Mouse (Mus musculus): Measurements from ENCODE around the gene 4933415A04Rik. TPM values are rescaled to one million over a fixed set of nuclear protein-coding genes. Genes with fewer than 3 reads are reported as not detected.

4933415A04Rik gene
- polyA plus RNA-seq, 1 experiment from 2014 or later: 2.9 TPM

DNA sequence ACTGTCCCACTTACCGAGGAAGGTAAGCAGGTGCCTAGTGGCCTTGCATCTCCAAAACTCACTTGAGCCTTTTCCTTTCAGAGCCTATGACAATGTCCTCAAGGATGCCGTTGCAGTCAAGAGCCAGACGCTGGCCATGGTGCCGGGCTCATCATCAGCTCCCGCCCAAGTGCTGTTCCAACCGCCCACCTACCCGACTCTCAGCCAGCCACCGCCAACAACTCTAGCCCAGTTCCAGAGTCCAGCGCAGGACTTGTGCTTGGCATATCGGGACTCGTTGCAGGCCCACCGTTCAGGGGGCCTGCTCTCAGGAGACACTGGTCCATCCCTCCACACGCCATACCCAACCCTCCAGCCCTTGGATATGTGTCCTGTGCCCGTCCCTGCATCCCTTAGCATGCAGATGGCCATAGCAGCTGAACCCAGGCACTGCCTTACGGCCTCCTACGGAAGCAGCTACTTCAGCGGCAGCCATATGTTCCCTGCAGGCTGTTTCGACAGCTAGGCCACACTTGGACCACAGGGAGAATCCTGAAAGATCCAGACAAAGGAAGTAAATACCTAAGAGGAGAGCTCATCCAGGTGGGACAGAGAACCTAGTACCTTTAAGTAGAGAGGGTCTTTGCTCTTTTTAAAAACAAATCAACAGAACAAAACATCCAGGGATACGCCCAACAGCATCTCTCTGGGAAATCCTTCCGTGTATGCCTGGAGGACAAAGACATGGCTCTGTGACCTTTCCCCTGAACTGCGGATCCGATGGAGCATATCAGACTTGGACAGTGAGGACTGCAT lies 1.4 kb upstream of the 4933415A04Rik start:
- no peak for DNase-seq (ENCODE audit: low spot score)
- Histone ChIP-seq H3K4me2 (replicated peaks; ENCODE audit: low read depth, low read length) (no peak overlapping the region), H3K4me1 (ENCODE audit: insufficient read depth, low read depth, low read length) (no peaks in the 10 kb centered on the region), H3K27ac (ENCODE audit: low read length) (no peak overlapping the region), H3K9me3 (ENCODE audit: low read length) (no peaks in the 10 kb centered on the region), H3K27me3 (replicated peaks; ENCODE audit: insufficient read depth, low read length) (no peaks in the 10 kb centered on the region), H3K9ac (replicated peaks; ENCODE audit: low read depth) (no peak overlapping the region), H3K4me3 (ENCODE audit: low read depth, low read length) (no peak overlapping the region), H3K36me3 (ENCODE audit: insufficient read depth, low read length) (no peaks in the 10 kb centered on the region)
- 92% methylated on average over 22 of the region's 22 CpGs for WGBS
- ATAC-seq: no peak
- TF ChIP-seq EP300 (IDR thresholded peaks at IDR 0.05) (no peak), CTCF (IDR thresholded peaks at IDR 0.05) (no peak)

DNA sequence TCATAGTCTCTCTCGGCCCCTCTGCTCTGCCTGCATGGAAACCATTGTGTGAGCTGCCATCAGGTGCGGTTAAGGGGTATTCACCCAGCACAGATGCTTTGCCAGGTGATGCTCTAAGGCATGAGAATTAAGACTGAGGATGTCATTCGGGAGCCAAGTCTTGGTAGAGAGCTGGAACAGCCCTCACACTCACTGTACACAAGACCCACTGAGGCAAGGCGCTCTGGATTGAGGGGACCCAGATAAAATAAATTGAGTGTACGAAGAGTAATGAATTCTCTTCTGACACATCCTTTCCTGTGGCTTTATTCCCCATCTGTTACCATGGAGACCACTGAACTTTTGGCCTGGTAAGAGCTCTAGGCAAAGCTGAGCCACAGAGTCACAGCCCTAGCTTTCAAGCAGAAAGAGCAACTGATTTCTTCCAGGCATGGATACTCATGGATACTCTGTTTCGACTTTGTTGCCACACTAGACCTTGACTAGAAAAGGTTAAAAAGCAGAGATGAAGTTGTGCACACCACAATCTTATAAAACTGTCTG lies 2.8 kb downstream of the 4933415A04Rik start:
- DNase-seq (ENCODE audit: low spot score) (no peak), ATAC-seq (no peak)
- Histone ChIP-seq H3K9ac (replicated peaks; ENCODE audit: low read depth) (no peak overlapping the region), H3K36me3 (ENCODE audit: insufficient read depth, low read length) (no peaks in the 10 kb centered on the region), H3K4me1 (ENCODE audit: insufficient read depth, low read depth, low read length) (no peaks in the 10 kb centered on the region), H3K27ac (ENCODE audit: low read length) (no peak overlapping the region), H3K4me2 (replicated peaks; ENCODE audit: low read depth, low read length) (no peak overlapping the region), H3K9me3 (ENCODE audit: low read length) (no peaks in the 10 kb centered on the region), H3K4me3 (ENCODE audit: low read depth, low read length) (no peak overlapping the region), H3K27me3 (replicated peaks; ENCODE audit: insufficient read depth, low read length) (no peaks in the 10 kb centered on the region)
- WGBS: 45% methylated on average over 6 of the region's 6 CpGs
- TF ChIP-seq CTCF (IDR thresholded peaks at IDR 0.05) (no peak), EP300 (IDR thresholded peaks at IDR 0.05) (no peak)

DNA sequence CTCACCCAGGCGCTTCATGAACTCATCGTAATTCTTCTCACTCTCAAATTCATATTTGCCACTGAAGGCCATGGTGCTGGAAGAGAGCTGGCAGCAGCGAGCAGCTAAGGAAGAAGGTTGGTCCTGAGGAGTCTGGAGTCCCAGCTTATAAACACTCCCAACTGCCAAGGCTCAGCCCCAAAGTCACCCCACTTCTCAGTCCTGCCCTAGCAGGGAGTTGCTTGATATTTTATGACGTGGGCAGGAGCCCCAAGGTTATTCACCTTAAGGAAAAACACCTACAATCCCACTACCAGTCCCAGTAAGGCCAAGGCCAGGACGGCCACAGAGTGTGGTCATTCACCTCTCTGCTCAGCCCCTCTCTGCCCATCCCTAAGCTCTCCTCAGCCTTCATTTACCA lies 14.6 kb downstream of the 4933415A04Rik start, which contains the start of gene Fabp6:
Fabp6 (minus strand) TSS at position 101 of the 400 bp plus-strand sequence.
- DNase-seq (ENCODE audit: low spot score) (no peak), ATAC-seq (no peak)
- H3K4me1 ChIP-seq (ENCODE audit: insufficient read depth, low read depth, low read length): no peaks in the 10 kb centered on the region
- no peak within 1 kb of the TSS for H3K27ac ChIP-seq (ENCODE audit: low read length)
- no peaks in the 10 kb centered on the region for H3K36me3 ChIP-seq (ENCODE audit: insufficient read depth, low read length)
- TF ChIP-seq CTCF (IDR thresholded peaks at IDR 0.05) (no peak), EP300 (IDR thresholded peaks at IDR 0.05) (no peak)
- no peaks in the 10 kb centered on the region for H3K27me3 ChIP-seq (replicated peaks; ENCODE audit: insufficient read depth, low read length)
- no peaks in the 10 kb centered on the region for H3K9me3 ChIP-seq (ENCODE audit: low read length)
- H3K4me2 ChIP-seq (replicated peaks; ENCODE audit: low read depth, low read length): no peak within 1 kb of the TSS
- H3K9ac ChIP-seq (replicated peaks; ENCODE audit: low read depth): no peak within 1 kb of the TSS
- WGBS: 82% methylated on average over 5 of the region's 5 CpGs
- no peak within 1 kb of the TSS for H3K4me3 ChIP-seq (ENCODE audit: low read depth, low read length)

DNA sequence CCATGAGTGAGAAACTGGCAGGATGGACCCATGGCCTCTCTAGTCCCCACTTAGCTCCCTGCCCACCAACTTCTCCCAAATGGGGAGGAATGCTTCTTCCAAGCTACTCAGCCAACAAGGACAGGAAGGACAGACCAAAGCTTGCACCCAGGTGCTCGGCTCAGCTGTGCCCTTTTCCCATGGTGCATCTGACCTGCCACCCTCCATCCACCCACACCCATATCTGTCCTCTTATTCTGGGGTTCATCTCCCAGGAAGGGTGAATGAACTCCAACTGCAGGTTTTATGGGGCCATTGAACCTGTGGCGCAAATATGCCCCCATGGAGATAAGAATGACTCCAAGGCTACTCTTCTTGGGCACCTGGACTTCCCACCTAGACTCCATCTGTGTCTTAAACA lies 17.4 kb downstream of the 4933415A04Rik start:
- Histone ChIP-seq H3K4me3 (ENCODE audit: low read depth, low read length) (no peak overlapping the region), H3K9ac (replicated peaks; ENCODE audit: low read depth) (no peak overlapping the region), H3K27me3 (replicated peaks; ENCODE audit: insufficient read depth, low read length) (no peaks in the 10 kb centered on the region), H3K4me2 (replicated peaks; ENCODE audit: low read depth, low read length) (no peak overlapping the region), H3K9me3 (ENCODE audit: low read length) (no peaks in the 10 kb centered on the region), H3K27ac (ENCODE audit: low read length) (no peak overlapping the region), H3K36me3 (ENCODE audit: insufficient read depth, low read length) (no peaks in the 10 kb centered on the region), H3K4me1 (ENCODE audit: insufficient read depth, low read depth, low read length) (no peaks in the 10 kb centered on the region)
- WGBS: 87% methylated on average over 2 of the region's 2 CpGs
- TF ChIP-seq CTCF (IDR thresholded peaks at IDR 0.05) (no peak), EP300 (IDR thresholded peaks at IDR 0.05) (no peak)
- DNase-seq (ENCODE audit: low spot score): no peak
- no peak for ATAC-seq

DNA sequence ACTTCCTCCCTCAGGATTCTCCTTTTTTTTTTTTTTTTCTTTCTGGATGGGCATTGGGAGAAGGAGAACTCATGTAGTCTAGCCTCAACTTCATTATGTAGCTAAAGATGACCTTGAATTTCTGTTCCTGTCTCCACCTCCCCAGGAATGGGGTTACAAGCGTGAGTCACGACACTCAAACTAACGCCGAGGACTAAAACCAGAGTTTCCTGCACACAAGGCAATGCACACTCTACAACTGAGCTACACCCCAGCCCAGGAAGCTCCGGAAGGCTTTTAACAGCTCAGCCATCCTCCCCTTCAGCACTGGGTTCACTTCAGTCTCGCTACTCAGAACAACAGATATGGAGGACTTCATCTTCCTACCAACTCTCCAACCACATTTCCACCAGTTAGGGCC lies 18.1 kb downstream of the 4933415A04Rik start:
- Histone ChIP-seq H3K36me3 (ENCODE audit: insufficient read depth, low read length) (no peaks in the 10 kb centered on the region), H3K27ac (ENCODE audit: low read length) (no peak overlapping the region), H3K9ac (replicated peaks; ENCODE audit: low read depth) (no peak overlapping the region), H3K4me2 (replicated peaks; ENCODE audit: low read depth, low read length) (no peak overlapping the region), H3K27me3 (replicated peaks; ENCODE audit: insufficient read depth, low read length) (no peaks in the 10 kb centered on the region), H3K9me3 (ENCODE audit: low read length) (no peaks in the 10 kb centered on the region), H3K4me3 (ENCODE audit: low read depth, low read length) (no peak overlapping the region), H3K4me1 (ENCODE audit: insufficient read depth, low read depth, low read length) (no peaks in the 10 kb centered on the region)
- no peak for ATAC-seq
- DNase-seq (ENCODE audit: low spot score): no peak
- TF ChIP-seq CTCF (IDR thresholded peaks at IDR 0.05) (no peak), EP300 (IDR thresholded peaks at IDR 0.05) (no peak)
- WGBS: 74% methylated on average over 6 of the region's 6 CpGs

DNA sequence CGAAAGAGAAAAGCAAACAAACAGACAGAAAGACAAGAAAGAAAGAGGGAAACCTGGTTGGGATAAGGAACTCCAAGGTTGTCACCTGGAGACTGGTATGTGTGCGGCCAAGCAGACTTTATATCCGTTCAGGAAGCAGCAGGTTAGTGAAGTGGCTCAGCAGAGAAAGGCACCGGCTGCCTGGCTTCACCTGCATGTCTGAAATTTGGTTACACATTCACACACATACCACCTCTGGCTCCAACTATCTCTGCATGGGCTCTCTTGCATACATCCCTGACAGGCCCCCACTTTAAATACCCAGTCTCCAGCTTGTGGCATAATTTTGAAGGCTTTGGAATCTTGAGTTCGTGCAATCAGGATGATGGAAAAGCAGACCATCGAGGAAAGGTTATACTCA lies 19.0 kb downstream of the 4933415A04Rik start:
- no peak overlapping the region for H3K9ac ChIP-seq (replicated peaks; ENCODE audit: low read depth)
- 57% methylated on average over 6 of the region's 6 CpGs for WGBS
- H3K27me3 ChIP-seq (replicated peaks; ENCODE audit: insufficient read depth, low read length): no peaks in the 10 kb centered on the region
- no peaks in the 10 kb centered on the region for H3K9me3 ChIP-seq (ENCODE audit: low read length)
- no peaks in the 10 kb centered on the region for H3K4me1 ChIP-seq (ENCODE audit: insufficient read depth, low read depth, low read length)
- no peaks in the 10 kb centered on the region for H3K36me3 ChIP-seq (ENCODE audit: insufficient read depth, low read length)
- no peak for TF ChIP-seq EP300 (IDR thresholded peaks at IDR 0.05)
- TF ChIP-seq CTCF (IDR thresholded peaks at IDR 0.05): no peak
- DNase-seq (ENCODE audit: low spot score) (no peak), ATAC-seq (no peak)
- no peak overlapping the region for H3K27ac ChIP-seq (ENCODE audit: low read length)
- no peak overlapping the region for H3K4me3 ChIP-seq (ENCODE audit: low read depth, low read length)
- no peak overlapping the region for H3K4me2 ChIP-seq (replicated peaks; ENCODE audit: low read depth, low read length)

Data from lung, postnatal 0 days (tissue).